Mouse (Mus musculus) bone marrow, adult 2 months (tissue): ENCODE measurements around the gene Olfr658.

Source experiments
- CTCF ChIP-seq: fragments of 200-500 bp; IDR thresholded peaks from 2 replicates; pipeline ENCODE4 v1.5.1; 2011; ENCODE audit warnings: low read length, control low read depth; ENCODE audit not compliant: control insufficient read depth, insufficient read depth
- POLR2A ChIP-seq: fragments of 200-500 bp; IDR thresholded peaks from 2 replicates; pipeline ENCODE4 v1.6.1; 2011; ENCODE audit warnings: low read depth, mild to moderate bottlenecking, control low read depth, low read length, borderline replicate concordance; ENCODE audit not compliant: control insufficient read depth

- TF ChIP-seq CTCF (no peak), POLR2A (no peak)
Observed at GRCm38 (mm10) chr7:104624494-104624893, 22.6 kb downstream of the Olfr658 start, which contains the start of gene Olfr657.
